Mouse (Mus musculus) lung, postnatal 0 days (tissue): ENCODE data around the gene St8sia1.

Experiments
- CTCF ChIP-seq: IDR thresholded peaks from 2 replicates; pipeline ENCODE4 v1.5.1; 2016; ENCODE audit warnings: antibody characterized with exemption, mild to moderate bottlenecking
- EP300 ChIP-seq: IDR thresholded peaks from 2 replicates; pipeline ENCODE4 v1.6.1; 2016; ENCODE audit warnings: antibody characterized with exemption, mild to moderate bottlenecking, control low read depth

- TF ChIP-seq CTCF = no peak
- no peak for TF ChIP-seq EP300
Measured at GRCm38 (mm10) chr6:142993705-142994698, 29.8 kb upstream of the St8sia1 start.
